Mouse (Mus musculus): ENCODE data around the gene Chst15.

The Chst15 gene

DNA sequence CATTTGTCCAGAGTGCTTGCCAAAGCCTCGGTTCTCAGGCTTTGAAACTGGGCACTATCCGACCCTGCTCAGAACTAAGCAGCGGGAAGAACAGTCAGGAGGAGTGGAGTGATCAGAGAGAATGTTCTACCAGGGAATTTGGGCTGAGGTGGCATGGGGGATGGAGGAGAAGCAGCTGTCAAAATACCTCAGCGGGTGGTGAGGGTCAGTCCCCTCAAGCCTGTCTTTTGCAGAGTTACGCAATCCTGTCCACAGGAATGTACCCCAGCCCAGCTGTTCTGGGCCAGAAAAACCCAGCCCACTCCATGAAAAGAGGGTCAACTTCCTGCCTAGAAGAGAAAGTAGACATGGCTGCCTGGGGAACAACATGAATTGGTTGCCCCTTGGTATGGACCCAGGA lies 56.4 kb downstream of the Chst15 start:
- DNase-seq, result no peak

- DNase-seq, result no peak
These were observed 58.2 kb downstream of the Chst15 start for GRCm38 (mm10) chr7:132258817-132259216.

GRCm38 (mm10) chr7:132258216-132258615 lies 58.8 kb downstream of the Chst15 start:
- no peak for DNase-seq

DNA sequence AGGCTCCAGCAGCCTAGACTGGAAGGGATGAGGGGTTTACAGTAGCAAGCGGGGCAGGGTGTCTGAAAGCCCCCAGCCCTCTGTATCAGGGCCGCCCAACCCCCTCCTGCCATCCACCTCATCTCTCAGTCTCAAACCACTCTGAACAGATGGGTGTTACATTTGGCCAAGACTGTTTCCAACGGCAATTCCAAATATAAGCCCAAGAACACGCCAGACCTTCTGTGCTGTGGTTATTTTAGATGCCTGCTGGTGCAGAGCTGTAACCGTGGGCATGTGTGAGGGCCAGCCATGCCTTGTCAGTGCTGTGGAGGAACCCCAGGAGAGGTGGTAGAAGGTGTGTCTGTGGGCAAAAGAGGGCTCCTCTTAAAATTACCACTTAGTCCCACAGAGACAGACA lies 63.5 kb downstream of the Chst15 start:
- DNase-seq, result no peak

- no peak for DNase-seq
These were observed 64.0 kb downstream of the Chst15 start for GRCm38 (mm10) chr7:132253078-132253477.

DNA sequence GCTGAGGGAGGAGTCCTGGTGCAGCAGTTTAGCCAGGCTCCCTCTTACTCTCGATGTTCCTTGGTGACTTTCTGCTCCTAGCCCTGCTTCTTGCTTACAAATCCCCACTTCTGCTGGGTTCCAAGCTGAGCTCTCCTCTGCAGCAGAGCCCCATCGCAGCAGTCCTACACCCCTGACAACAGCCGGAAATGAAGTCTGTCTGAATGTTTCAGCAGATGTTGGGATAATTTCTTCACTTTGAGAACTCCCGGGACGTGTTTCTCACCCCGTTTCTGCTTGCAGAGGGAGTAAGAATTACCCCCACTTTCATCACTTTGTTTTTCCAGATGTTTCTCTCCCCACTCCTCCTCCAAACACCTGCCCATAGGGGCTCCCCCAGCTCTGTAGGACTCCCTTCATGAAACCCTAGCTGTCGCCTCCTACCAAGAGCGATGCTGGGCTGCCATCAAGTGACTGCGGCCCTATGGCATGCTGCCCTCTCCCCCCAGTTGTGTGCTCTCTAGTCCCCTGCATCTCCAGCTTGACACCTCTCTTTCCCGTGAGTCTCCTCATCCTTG lies 67.4 kb downstream of the Chst15 start:
- DNase-seq, result no peak

GRCm38 (mm10) chr7:132247567-132247966 lies 69.5 kb downstream of the Chst15 start:
- no peak for DNase-seq

DNA sequence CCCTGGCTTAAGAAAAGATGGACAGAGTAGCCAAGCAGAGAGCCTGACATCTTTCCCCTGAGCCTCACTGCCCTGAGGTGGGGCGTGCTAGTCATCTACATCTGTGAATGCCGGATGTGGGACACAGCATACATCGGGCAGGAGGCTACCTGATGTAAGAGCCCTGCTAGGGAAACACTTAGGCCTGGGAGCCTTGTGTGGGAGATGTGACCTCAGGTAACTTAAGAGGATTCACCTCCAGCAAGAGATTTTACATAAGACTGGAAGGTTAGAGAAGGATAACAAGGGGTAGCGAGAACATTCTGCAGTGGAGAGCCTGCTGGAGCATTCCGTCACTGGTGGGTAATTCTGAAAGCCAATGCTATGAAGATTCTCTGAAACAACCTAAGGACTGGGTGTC lies 69.9 kb downstream of the Chst15 start:
- DNase-seq, result no peak

DNA sequence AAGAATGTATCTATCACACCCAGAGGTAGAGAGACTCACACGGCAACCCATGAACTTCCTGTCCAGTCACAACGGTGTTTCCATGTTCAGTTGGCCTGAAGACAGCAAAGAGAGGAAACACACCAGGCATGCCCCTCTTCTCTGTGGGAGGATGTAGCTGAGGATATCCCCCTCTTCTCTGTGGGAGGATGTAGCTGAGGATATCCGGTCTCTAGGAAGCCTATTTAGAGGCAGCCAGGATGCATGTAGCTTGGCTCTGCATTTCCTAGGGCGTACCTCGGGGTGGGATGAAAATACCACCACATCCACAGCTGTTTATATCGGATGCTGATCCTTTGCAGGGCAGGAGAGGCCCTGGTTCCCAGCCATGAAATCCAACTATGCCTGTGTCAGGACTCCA lies 71.3 kb downstream of the Chst15 start:
- DNase-seq, result peak; percentile 67

DNA sequence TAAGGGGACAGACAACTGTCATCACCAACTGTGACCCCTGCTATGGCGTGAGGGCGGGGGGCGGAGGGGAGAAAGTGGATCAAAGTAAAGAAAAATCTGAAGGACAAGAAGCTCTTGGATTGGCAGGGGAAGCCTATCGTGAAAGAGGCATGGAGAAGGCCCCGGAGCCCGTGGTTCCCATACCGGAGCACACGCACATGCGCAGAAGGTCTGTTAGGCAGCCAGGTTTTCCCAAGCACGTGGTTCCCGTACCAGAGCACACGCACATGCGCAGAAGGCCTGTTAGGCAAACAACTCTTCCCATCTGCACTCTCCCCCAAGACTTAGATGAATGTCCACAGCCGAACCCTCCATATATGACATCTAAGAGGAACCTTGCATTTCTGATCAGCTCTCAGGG lies 72.4 kb downstream of the Chst15 start:
- DNase-seq, result no peak

DNA sequence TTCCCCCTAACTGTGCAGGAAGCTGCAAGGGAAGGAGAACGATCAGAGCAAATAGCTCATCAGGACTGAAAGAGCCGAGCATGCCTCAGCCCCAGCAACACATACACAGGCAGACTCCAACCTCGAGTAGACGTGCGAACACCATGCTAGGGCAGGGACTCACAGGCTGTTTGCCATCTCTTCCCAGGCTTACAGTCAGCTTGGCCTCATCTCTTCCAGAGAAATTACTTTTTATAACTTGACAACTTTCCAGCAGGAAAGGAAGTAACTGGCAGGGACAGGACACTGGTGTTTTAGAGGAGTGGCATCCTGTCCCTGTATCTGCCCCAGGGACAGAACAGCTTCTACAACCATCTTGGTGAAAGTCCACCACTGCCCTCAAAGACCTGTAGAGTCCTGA lies 73.8 kb downstream of the Chst15 start:
- DNase-seq, result peak; percentile 33

DNA sequence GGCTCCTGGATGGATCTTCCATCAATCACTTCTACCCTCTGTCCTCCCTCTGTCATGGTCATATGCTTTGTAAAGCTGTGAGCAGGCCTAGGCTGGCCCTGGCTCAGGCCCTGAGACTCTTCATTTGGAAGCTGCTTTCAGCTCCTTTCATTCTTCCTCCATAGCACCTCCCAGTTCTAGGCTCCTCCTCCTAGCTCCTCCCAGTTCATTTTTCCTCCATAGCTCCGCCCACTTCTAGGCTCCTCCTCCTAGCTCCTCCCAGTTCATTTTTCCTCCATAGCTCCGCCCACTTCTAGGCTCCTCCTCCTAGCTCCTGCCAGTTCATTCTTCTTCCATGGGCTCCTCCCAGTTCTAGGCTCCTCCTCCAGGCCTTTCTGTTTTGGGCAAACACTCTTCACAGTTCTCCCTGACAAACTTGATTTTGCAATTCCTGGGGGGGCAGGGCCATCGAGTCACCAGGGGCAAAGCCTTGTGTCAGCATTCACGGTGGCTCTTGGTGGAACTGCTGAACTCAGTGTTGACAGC lies 74.3 kb downstream of the Chst15 start:
- DNase-seq, result peak; percentile 26

- DNase-seq, result peak; percentile 34
These were observed 78.1 kb downstream of the Chst15 start for GRCm38 (mm10) chr7:132238921-132239320.

GRCm38 (mm10) chr7:132237191-132237590 lies 79.8 kb downstream of the Chst15 start:
- DNase-seq, result peak; percentile 67

- DNase-seq, result peak; percentile 41
These were observed 80.2 kb downstream of the Chst15 start for GRCm38 (mm10) chr7:132236789-132237188.

- DNase-seq, result no peak
These were observed 82.8 kb downstream of the Chst15 start for GRCm38 (mm10) chr7:132234250-132234649.

DNA sequence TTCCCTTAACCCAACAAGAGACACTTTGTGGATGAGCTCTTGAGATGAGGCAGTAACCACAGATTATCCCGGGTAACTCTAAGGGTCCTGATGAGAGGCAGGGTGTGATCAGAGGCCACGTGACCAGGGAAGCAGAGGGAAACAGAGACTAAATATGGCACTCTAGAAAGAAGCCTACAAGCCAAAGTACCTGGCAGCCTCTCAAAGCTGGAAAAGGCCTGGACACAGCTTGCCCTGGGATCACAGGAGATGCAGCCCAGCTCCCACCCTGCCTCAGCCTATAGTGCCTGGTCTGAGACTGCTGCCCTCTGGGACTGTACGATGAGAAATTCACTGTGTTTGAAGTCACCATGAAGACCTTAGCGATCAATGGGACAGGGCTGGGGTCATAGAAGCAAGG lies 83.3 kb downstream of the Chst15 start:
- no peak for DNase-seq

GRCm38 (mm10) chr7:132232937-132233336 lies 84.1 kb downstream of the Chst15 start:
- DNase-seq, result peak; percentile 54

- no peak for DNase-seq
These were observed 85.6 kb downstream of the Chst15 start for GRCm38 (mm10) chr7:132231476-132231875.

- no peak for DNase-seq
These were observed 86.1 kb downstream of the Chst15 start for GRCm38 (mm10) chr7:132230961-132231360.

DNA sequence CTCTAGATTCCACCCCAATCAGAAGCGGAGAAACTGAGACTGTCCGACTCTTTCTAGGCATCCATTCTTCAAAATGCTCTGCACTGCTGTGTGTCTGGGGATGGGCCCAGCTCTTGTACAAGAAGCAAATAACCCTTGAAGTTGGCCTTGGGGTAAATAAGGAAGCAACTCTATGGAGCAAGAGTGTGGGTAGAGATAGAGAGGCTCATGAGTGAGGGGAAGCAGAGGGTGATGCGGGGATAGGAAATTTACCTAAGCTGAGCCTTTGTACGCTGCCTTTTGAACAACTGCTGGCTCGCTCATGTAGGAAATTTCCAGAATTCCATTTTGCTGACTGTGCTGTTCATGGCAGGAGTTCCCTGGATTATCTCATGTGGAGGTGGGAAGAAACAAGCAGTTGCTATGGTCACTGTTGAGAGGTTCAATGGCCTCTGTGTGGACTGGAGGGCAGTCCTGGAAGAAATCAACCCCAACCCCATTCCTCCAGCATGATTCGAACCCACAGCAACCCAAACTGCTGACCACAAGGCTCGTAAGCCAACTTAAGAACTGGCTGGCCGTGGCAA lies 89.9 kb downstream of the Chst15 start:
- no peak for DNase-seq

GRCm38 (mm10) chr7:132226379-132227074 lies 90.5 kb downstream of the Chst15 start:
- peak; percentile 94 for DNase-seq

DNA sequence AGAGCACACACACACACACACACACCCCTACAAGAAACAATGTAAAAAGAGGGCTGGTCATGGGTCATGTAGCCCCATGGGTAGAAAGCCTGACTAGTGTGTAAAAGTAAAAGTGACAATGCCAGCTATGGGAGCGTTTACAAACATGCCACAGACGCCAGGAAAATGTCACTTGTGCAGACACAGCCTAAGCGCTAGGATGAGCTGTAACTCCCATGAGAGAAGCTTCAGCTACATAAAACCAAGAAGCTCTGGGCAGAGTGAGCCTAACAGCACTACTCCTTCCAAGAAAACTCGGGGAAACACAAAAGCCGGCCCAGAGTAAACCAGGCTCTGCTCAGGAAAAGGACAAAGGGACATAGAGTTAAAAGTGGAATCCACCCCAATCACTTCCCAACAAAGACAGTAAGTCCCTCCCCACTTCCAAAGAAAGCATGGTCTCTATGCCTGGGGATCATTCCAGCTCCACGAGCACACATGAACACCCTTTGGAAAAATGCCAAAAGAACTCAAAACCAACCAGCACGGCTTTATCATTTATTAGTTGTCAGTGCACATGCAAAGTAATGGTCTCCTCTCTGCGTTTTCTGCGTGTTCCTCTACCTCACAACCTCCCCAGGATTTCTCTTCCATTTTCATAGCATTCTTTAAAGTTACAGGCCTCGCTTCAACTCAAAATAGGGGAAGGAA lies 93.4 kb downstream of the Chst15 start:
- no peak for DNase-seq

GRCm38 (mm10) chr7:132214031-132214430 lies 103.0 kb downstream of the Chst15 start:
- DNase-seq, result no peak
